Mouse (Mus musculus): Measurements from ENCODE around the gene Hoxa5. TPM values are rescaled to one million over a fixed set of nuclear protein-coding genes. Genes with fewer than 3 reads are reported as not detected.

Gene Hoxa5
- polyA plus RNA-seq, 1 experiment from 2014 or later: 0.41 TPM

GRCm38 (mm10) chr6:52178918-52179665, 25.3 kb downstream of the Hoxa5 start:
- Histone ChIP-seq H3K27me3 (peaks cover 92% of the 10 kb centered on the region), H3K27ac (replicated peaks) (no peak overlapping the region), H3K9me3 (replicated peaks) (no peaks in the 10 kb centered on the region), H3K36me3 (replicated peaks) (no peaks in the 10 kb centered on the region), H3K4me2 (peak overlapping the region; percentile 4; the same call in 1 of the 2 replicates), H3K4me1 (replicated peaks) (peaks cover 7% of the 10 kb centered on the region; the same call in 1 of the 2 replicates), H3K4me3 (replicated peaks) (no peak overlapping the region), H3K9ac (no peak overlapping the region)
- no peak for ATAC-seq (ENCODE audit: insufficient read depth)
- WGBS (ENCODE audit: insufficient replicate concordance): 26% methylated on average over 4 of the region's 4 CpGs

- Histone ChIP-seq H3K36me3 (replicated peaks) (no peaks in the 10 kb centered on the region), H3K27ac (replicated peaks) (no peak overlapping the region), H3K4me2 (0 out of 2 replicates have a peak overlapping the region, but pooled peaks have one; percentile 25), H3K27me3 (peaks cover 94% of the 10 kb centered on the region), H3K9ac (no peak overlapping the region), H3K9me3 (replicated peaks) (no peaks in the 10 kb centered on the region), H3K4me1 (replicated peaks) (0 out of 2 replicates have a peak, but pooled peaks cover 3% of the 10 kb centered on the region), H3K4me3 (replicated peaks) (no peak overlapping the region)
- ATAC-seq (ENCODE audit: insufficient read depth): no peak
- 12% methylated on average over 9 of the region's 9 CpGs for WGBS (ENCODE audit: insufficient replicate concordance)
These were observed 26.6 kb downstream of the Hoxa5 start for GRCm38 (mm10) chr6:52177806-52178205.

- no peak for ATAC-seq (ENCODE audit: insufficient read depth)
- Histone ChIP-seq H3K36me3 (replicated peaks) (no peaks in the 10 kb centered on the region), H3K27ac (replicated peaks) (no peak within 1 kb of the TSS), H3K9me3 (replicated peaks) (no peaks in the 10 kb centered on the region), H3K4me2 (peak within 1 kb of the TSS; percentile 25), H3K9ac (no peak within 1 kb of the TSS), H3K27me3 (peaks cover 99% of the 10 kb centered on the region), H3K4me1 (replicated peaks) (peaks cover 9% of the 10 kb centered on the region; the same call in 1 of the 2 replicates), H3K4me3 (replicated peaks) (peak within 1 kb of the TSS; percentile 39; the same call in 1 of the 2 replicates)
- WGBS (ENCODE audit: insufficient replicate concordance): 5% methylated on average over 36 of the region's 36 CpGs
These were observed 27.2 kb downstream of the Hoxa5 start, which contains the start of gene 5730596B20Rik for GRCm38 (mm10) chr6:52177061-52177735. TSS of gene 5730596B20Rik (plus strand) at chr6:52177498.

GRCm38 (mm10) chr6:52176391-52176790, 28.0 kb downstream of the Hoxa5 start:
- ATAC-seq (ENCODE audit: insufficient read depth): no peak
- Histone ChIP-seq H3K9me3 (replicated peaks) (no peaks in the 10 kb centered on the region), H3K4me1 (replicated peaks) (peaks cover 11% of the 10 kb centered on the region; the same call in 1 of the 2 replicates), H3K27ac (replicated peaks) (no peak overlapping the region), H3K36me3 (replicated peaks) (no peaks in the 10 kb centered on the region), H3K27me3 (peaks cover 99% of the 10 kb centered on the region), H3K9ac (no peak overlapping the region), H3K4me3 (replicated peaks) (peak overlapping the region; percentile 39; the same call in 1 of the 2 replicates), H3K4me2 (peak overlapping the region; percentile 23; the same call in 1 of the 2 replicates)
- WGBS (ENCODE audit: insufficient replicate concordance): 4% methylated on average over 6 of the region's 6 CpGs

DNA sequence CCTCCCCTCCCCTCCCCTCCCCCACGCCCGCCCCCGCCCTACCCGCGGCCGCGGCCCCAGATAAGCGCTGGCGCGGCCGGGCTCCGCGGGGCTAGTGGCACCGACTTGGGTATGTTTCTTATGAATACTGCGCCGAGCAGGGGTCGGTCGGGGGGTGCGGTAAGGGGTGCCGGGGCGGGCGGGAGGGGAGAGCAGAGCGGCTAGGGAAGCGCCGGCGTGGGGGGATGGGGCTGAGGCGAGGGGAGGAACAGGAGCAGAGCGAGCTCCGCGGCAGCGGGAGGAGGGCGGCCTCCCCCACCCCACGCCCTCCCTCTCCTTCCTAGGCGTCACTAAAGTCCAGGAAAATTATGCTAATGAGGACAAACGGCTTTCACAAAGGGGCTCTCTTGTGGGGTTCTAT, 28.5 kb downstream of the Hoxa5 start:
- H3K27ac ChIP-seq (replicated peaks): no peak overlapping the region
- WGBS (ENCODE audit: insufficient replicate concordance): 3% methylated on average over 11 of the region's 35 CpGs
- no peak overlapping the region; the same call in 1 of the 2 replicates for H3K9ac ChIP-seq
- peaks cover 99% of the 10 kb centered on the region for H3K27me3 ChIP-seq
- H3K9me3 ChIP-seq (replicated peaks): no peaks in the 10 kb centered on the region
- H3K4me1 ChIP-seq (replicated peaks): peaks cover 8% of the 10 kb centered on the region; the same call in 1 of the 2 replicates
- H3K4me3 ChIP-seq (replicated peaks): peak overlapping the region; percentile 39
- no peak for ATAC-seq (ENCODE audit: insufficient read depth)
- H3K4me2 ChIP-seq: peak overlapping the region; percentile 23; the same call in 1 of the 2 replicates
- no peaks in the 10 kb centered on the region for H3K36me3 ChIP-seq (replicated peaks)

DNA sequence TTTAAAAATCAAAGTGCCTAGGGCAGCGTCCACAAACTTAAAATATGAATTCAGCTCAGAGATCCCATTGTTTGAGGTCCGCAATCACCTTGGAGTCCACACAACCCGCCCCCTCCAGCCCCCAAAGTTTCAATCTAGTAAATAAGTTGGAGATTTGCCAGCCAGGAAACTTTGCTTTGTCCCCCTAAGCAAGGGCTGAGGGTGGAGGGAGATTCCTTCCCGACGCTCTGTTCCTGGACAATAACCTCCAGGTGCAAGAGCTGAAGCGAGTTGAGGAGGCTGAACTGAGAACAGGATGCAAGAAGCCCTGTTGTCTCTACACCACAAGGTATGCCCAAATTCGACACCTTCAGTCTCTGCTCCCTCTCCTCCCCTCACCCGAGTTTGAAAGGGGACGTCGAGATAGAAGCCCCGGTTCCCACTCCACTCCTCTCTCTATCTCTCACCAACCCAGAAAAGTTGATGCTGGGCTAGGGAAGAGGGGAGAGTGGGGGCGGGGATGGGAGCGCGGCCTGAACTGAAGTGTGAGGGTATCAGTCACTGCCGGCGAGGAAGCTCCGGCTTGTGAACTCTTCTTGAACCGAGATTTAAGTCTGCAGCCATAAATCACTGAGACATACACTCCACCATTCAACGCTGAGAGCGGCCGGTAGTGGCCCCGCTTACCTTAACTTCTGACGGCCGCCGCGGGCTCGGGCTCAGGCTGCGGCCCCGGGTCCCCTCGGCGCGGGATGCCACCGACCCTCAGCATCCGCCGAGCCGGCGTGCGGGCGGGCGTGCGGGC, 29.2 kb downstream of the Hoxa5 start:
- ATAC-seq (ENCODE audit: insufficient read depth): no peak
- H3K4me2 ChIP-seq: no peak overlapping the region; the same call in 1 of the 2 replicates
- H3K27ac ChIP-seq (replicated peaks): no peak overlapping the region

DNA sequence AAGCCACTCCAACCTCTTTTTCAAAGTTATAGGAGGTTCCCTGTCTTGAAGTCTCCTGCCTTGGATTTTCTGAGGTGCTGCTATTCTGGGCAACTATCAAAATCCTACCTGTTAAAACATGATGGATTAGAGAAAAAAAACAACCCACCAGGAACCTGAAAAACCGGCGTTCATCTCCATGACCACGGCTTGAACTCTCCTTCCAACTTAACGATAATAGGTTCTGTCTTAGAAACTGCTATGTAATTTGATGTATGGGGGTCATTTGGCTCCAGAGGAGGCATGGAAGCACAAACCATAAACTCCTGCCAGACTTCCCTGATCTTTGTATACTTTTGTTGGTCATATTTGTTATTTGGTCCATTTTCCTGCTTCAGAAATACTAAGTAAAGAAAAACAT, 30.7 kb downstream of the Hoxa5 start:
- no peak overlapping the region for H3K4me3 ChIP-seq (replicated peaks)
- ATAC-seq (ENCODE audit: insufficient read depth): no peak
- no peak overlapping the region for H3K27ac ChIP-seq (replicated peaks)
- no peak overlapping the region for H3K4me2 ChIP-seq
- H3K9me3 ChIP-seq (replicated peaks): no peaks in the 10 kb centered on the region
- H3K9ac ChIP-seq: no peak overlapping the region
- no peaks in the 10 kb centered on the region for H3K36me3 ChIP-seq (replicated peaks)
- H3K4me1 ChIP-seq (replicated peaks): peaks cover 8% of the 10 kb centered on the region; the same call in 1 of the 2 replicates
- 17% methylated on average over 4 of the region's 4 CpGs for WGBS (ENCODE audit: insufficient replicate concordance)
- H3K27me3 ChIP-seq: peaks cover 99% of the 10 kb centered on the region

More for the DNA sequence above, 29.2 kb downstream of the Hoxa5 start:
- no peaks in the 10 kb centered on the region for H3K36me3 ChIP-seq (replicated peaks)
- peaks cover 99% of the 10 kb centered on the region for H3K27me3 ChIP-seq
- no peaks in the 10 kb centered on the region for H3K9me3 ChIP-seq (replicated peaks)
- peak overlapping the region; percentile 39 for H3K4me3 ChIP-seq (replicated peaks)
- peaks cover 8% of the 10 kb centered on the region; the same call in 1 of the 2 replicates for H3K4me1 ChIP-seq (replicated peaks)
- no peak overlapping the region; the same call in 1 of the 2 replicates for H3K9ac ChIP-seq
- 4% methylated on average over 37 of the region's 41 CpGs for WGBS (ENCODE audit: insufficient replicate concordance)

DNA sequence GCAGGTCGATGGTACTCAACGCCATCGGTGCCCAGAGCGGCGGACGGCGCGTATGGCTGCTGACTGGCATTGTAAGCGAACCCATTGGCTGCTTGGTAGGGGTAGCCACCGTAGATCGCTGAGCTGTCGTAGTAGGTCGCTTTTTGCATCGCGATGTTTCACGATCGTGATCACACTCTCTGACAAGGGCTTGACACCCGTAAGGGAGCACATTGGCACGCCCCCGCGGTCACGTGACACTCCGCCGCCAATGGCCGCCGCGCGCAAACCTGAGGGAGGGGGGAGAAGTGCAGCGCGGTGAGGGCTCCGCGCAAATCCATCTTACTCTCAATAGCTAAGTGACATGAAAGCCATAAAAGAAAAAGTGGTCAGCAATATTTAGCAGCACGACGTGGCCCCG, 31.9 kb downstream of the Hoxa5 start:
- Histone ChIP-seq H3K9me3 (replicated peaks) (no peaks in the 10 kb centered on the region), H3K4me1 (replicated peaks) (peaks cover 8% of the 10 kb centered on the region; the same call in 1 of the 2 replicates), H3K4me3 (replicated peaks) (no peak overlapping the region), H3K4me2 (peak overlapping the region; percentile 36), H3K36me3 (replicated peaks) (no peaks in the 10 kb centered on the region), H3K27ac (replicated peaks) (0 out of 2 replicates have a peak overlapping the region, but pooled peaks have one; percentile 19), H3K9ac (no peak overlapping the region), H3K27me3 (peaks cover 99% of the 10 kb centered on the region)
- ATAC-seq (ENCODE audit: insufficient read depth): no peak
- WGBS (ENCODE audit: insufficient replicate concordance): 2% methylated on average over 35 of the region's 35 CpGs

- no peak overlapping the region for H3K27ac ChIP-seq (replicated peaks)
- H3K9ac ChIP-seq: no peak overlapping the region
- H3K9me3 ChIP-seq (replicated peaks): no peaks in the 10 kb centered on the region
- no peaks in the 10 kb centered on the region for H3K36me3 ChIP-seq (replicated peaks)
- peaks cover 8% of the 10 kb centered on the region; the same call in 1 of the 2 replicates for H3K4me1 ChIP-seq (replicated peaks)
- peaks cover 99% of the 10 kb centered on the region for H3K27me3 ChIP-seq
- 29% methylated on average over 7 of the region's 7 CpGs for WGBS (ENCODE audit: insufficient replicate concordance)
- no peak for ATAC-seq (ENCODE audit: insufficient read depth)
- peak overlapping the region; percentile 36; the same call in 1 of the 2 replicates for H3K4me2 ChIP-seq
- H3K4me3 ChIP-seq (replicated peaks): no peak overlapping the region
These were observed 32.4 kb downstream of the Hoxa5 start for GRCm38 (mm10) chr6:52171938-52172337.

DNA sequence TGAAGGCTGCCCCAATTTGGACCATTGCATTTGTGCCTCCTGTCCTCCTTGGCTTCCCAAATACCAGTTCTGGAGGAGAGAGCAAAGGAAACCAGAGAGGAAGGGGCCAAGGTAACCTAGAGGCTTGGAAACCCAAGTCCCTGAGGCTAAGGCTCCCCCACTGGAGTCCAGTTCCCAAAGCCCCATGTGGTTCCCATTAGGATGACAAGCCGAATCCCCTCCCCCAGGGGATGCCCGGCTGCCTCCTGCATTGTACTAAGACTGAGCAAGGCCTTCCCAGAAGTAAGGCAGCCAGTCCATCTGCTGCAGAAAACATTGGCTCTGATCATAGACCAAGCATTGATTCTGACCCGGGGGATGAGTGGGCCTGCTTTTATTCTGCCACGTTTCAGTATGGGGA, 33.1 kb downstream of the Hoxa5 start:
- Histone ChIP-seq H3K27me3 (peaks cover 99% of the 10 kb centered on the region), H3K9ac (no peak overlapping the region), H3K4me2 (no peak overlapping the region), H3K9me3 (replicated peaks) (no peaks in the 10 kb centered on the region), H3K27ac (replicated peaks) (no peak overlapping the region), H3K4me3 (replicated peaks) (no peak overlapping the region), H3K4me1 (replicated peaks) (peaks cover 8% of the 10 kb centered on the region; the same call in 1 of the 2 replicates), H3K36me3 (replicated peaks) (no peaks in the 10 kb centered on the region)
- 26% methylated on average over 4 of the region's 4 CpGs for WGBS (ENCODE audit: insufficient replicate concordance)
- ATAC-seq (ENCODE audit: insufficient read depth): no peak
